Mouse (Mus musculus): Measurements from ENCODE around the gene Ctcfl. TPM values are rescaled to one million over a fixed set of nuclear protein-coding genes. Genes with fewer than 3 reads are reported as not detected.

The Ctcfl gene
- polyA plus RNA-seq, 1 experiment from 2014 or later, result 0.11 TPM

DNA sequence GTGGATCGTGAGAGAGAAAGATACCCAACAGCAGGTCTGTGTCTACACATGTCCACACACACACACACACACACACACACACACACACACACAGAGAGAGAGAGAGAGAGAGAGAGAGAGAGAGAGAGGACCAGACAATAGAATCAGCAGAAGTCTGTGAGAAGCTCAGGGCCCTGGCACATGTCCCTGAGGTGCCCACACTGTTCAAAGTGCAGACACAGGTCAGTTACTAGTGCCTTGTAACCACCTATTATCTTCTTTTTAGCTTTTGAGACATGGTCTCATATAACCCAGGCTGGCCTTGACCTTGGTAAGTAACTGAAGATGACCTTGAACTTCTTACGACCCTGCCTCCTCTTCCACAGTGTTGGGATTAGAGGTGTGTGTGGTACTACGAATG is 70.1 kb downstream of the Ctcfl start:
- no peak for DNase-seq (ENCODE audit: low spot score)
- Histone ChIP-seq H3K4me3 (no peak overlapping the region), H3K27ac (replicated peaks) (no peak overlapping the region), H3K4me1 (peaks cover 54% of the 10 kb centered on the region), H3K36me3 (no peaks in the 10 kb centered on the region), H3K9me3 (replicated peaks) (no peaks in the 10 kb centered on the region), H3K27me3 (ENCODE audit: low read depth, poor library complexity, severe bottlenecking) (0 out of 2 replicates have a peak, but pooled peaks cover 14% of the 10 kb centered on the region)
- WGBS, result 88% methylated on average over 3 of the region's 3 CpGs

DNA sequence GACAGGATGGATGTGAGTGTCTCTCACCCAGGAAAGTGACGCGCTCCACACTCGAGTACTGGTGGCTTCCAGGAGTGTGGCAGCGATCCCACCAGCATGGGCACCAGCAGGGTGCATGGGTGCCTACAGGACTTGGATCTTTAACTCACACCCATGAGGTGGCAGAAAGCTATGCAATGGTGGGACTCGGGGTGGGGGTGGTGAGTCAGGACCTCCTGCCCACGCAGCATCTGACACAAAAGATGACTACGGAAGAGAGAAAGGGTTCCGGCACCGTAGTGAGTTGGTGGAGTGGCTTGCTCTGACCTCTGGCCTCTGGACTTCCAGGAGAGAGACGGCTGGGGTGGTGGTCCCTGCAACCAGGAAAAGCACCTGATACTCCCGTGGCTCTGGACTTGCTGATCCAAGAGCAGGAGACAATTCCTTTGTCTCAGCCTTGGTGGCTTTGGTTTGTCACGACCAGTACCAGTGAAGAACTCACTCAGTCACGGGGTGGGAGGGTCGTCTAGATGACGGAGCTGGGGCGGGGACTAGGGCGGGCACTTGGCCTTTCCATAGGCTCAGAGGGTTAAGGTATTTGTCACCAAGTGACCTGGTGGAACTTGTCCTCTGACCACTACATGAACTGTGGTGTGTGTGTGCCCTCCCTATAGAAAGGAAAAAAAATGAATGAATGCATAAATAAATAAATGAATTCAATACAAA is 71.1 kb downstream of the Ctcfl start:
- H3K9me3 ChIP-seq (replicated peaks), result no peaks in the 10 kb centered on the region
- no peak for DNase-seq (ENCODE audit: low spot score)
- 48% methylated on average over 17 of the region's 17 CpGs for WGBS
- H3K36me3 ChIP-seq, result no peaks in the 10 kb centered on the region
- 0 out of 2 replicates have a peak, but pooled peaks cover 14% of the 10 kb centered on the region for H3K27me3 ChIP-seq (ENCODE audit: low read depth, poor library complexity, severe bottlenecking)
- peaks cover 54% of the 10 kb centered on the region for H3K4me1 ChIP-seq
- no peak overlapping the region for H3K4me3 ChIP-seq
- peak overlapping the region; percentile 52; the same call in 1 of the 2 replicates for H3K27ac ChIP-seq (replicated peaks)

DNA sequence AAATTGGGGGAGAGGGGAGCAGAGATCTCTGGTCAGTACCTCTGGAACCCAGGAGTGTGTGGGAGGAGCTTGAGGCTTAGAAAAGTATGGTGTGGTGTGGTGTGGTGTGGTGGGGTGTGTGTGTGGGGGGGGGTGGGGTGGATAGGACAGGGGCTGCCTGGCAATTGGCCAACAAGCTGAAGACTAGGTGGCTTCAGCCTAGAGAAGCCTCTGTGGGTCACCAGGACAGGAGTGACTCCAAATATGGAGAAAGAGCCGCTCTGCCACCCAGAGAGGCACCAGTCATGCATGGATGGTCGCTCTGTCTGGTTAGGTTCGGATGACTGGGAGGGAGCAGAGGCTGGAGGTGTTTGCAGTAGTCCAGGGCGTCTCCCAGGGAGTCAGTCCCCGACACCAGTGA is 71.9 kb downstream of the Ctcfl start:
- H3K36me3 ChIP-seq, result no peaks in the 10 kb centered on the region
- H3K27ac ChIP-seq (replicated peaks), result peak overlapping the region; percentile 52; the same call in 1 of the 2 replicates
- peaks cover 56% of the 10 kb centered on the region for H3K4me1 ChIP-seq
- 46% methylated on average over 5 of the region's 5 CpGs for WGBS
- no peaks in the 10 kb centered on the region for H3K9me3 ChIP-seq (replicated peaks)
- no peak for DNase-seq (ENCODE audit: low spot score)
- H3K4me3 ChIP-seq, result no peak overlapping the region
- H3K27me3 ChIP-seq (ENCODE audit: low read depth, poor library complexity, severe bottlenecking), result 0 out of 2 replicates have a peak, but pooled peaks cover 9% of the 10 kb centered on the region

DNA sequence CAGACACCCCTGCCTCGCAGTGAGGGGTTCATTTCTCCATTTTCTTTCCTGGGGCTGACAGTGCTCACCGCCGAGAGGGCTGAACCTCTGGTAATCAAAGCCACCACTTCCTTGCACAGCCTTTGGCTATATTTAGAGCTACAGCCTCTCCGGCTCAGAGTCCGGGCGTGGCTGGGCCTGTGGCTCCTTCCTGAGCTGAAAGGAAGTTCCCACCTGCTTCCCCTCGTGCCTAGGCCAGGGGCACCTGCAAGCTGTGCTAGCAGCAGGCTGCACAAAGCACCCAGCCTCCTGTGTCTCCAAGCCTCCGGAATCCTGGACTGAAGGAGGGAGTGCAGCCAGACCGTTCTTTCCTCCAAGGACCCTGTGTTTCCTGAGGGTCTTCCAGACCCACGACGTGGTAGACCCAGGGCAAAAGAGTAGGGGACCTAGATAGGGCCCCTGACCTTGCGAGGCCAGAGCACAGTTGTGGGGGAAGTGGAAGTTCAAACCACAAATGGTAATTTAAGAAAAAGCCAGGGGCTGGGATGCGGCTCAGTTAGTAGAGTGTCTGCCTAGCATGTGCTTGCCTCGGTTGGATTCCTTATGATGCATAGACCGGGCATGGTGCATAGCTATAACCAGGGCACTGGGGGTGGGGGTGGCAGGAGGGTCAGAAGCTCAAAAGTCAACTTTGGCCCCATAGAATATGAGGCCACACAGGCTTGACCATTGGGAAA is 72.6 kb downstream of the Ctcfl start:
- Histone ChIP-seq H3K27ac (replicated peaks) (peak overlapping the region; percentile 46; the same call in 1 of the 2 replicates), H3K36me3 (no peaks in the 10 kb centered on the region), H3K27me3 (ENCODE audit: low read depth, poor library complexity, severe bottlenecking) (0 out of 2 replicates have a peak, but pooled peaks cover 9% of the 10 kb centered on the region), H3K9me3 (replicated peaks) (no peaks in the 10 kb centered on the region), H3K4me1 (peaks cover 58% of the 10 kb centered on the region), H3K4me3 (no peak overlapping the region)
- WGBS, result 79% methylated on average over 15 of the region's 15 CpGs
- no peak for DNase-seq (ENCODE audit: low spot score)

DNA sequence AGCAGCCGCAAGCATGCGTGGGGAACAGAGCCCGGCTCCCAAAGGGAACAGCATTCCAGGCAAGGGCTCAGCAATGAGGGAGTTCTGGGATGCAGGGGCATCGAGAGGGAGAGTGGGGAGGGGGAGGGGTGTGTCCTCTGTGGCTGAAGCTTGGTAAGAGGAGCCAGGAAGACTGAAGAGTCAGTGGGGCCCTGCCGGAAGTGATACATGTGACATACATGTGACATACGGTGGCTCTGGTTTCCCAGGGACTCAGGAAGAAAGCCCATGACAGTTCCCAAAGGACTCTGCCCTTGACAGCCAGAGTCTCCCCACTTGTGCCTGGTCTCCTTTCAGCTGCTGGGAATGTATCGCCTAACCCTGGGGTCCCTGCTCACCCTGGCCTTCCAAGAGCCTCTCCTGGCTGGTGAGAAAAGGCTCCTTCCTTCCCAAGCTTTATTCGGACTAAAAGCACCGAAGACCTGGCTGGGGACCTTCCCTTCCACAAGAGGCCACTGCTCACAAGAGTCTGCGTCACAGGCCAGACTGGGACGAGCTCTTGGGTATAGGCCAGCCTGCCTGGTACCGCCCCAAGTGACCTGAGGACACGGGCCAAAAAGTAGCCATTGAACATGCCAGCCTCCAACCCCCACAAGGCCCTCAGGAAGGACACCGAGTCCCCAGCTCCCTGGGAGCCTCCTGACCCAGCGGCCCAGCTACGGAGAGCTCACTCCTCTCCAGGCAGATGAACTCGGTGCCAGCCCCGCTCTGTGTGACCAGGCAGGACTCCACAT is 74.9 kb downstream of the Ctcfl start:
- Histone ChIP-seq H3K36me3 (no peaks in the 10 kb centered on the region), H3K4me1 (peaks cover 36% of the 10 kb centered on the region), H3K27me3 (ENCODE audit: low read depth, poor library complexity, severe bottlenecking) (no peaks in the 10 kb centered on the region), H3K4me3 (no peak overlapping the region), H3K27ac (replicated peaks) (peak overlapping the region; percentile 6; the same call in 1 of the 2 replicates), H3K9me3 (replicated peaks) (no peaks in the 10 kb centered on the region)
- 87% methylated on average over 18 of the region's 18 CpGs for WGBS
- DNase-seq (ENCODE audit: low spot score), result no peak

Other genes starting within 250 kb of the Ctcfl start
- gene Bmp7, start 179.2 kb downstream of the Ctcfl start, polyA plus RNA-seq (2016; fragmentation: Nextera tagmentation; extraction: Ambion mirVana), result 14.7 and 14.8 TPM in 2 replicates
- gene Spo11, start 141.8 kb downstream of the Ctcfl start, polyA plus RNA-seq (2016; fragmentation: Nextera tagmentation; extraction: Ambion mirVana), result 0.20 and 0.40 TPM in 2 replicates
- 155 and 169 TPM in 2 replicates for gene Rae1, start 119.4 kb downstream of the Ctcfl start, polyA plus RNA-seq (2016; fragmentation: Nextera tagmentation; extraction: Ambion mirVana)
- 94.6 and 107 TPM in 2 replicates for gene Rbm38, start 99.0 kb downstream of the Ctcfl start, polyA plus RNA-seq (2016; fragmentation: Nextera tagmentation; extraction: Ambion mirVana)
- not detected in 2 replicates for gene Pck1, start 33.5 kb upstream of the Ctcfl start, polyA plus RNA-seq (2016; fragmentation: Nextera tagmentation; extraction: Ambion mirVana)
- gene Zbp1, start 99.4 kb upstream of the Ctcfl start, polyA plus RNA-seq (2016; fragmentation: Nextera tagmentation; extraction: Ambion mirVana), result 0.28 and 0.43 TPM in 2 replicates
- gene Pmepa1, start 157.0 kb upstream of the Ctcfl start, polyA plus RNA-seq (2016; fragmentation: Nextera tagmentation; extraction: Ambion mirVana), result 1.2 and 2.0 TPM in 2 replicates

Measured in midbrain, embryonic 10.5 days (tissue).